ENCODE assay signal across 13 mouse cellular contexts in the genomic region with DNA sequence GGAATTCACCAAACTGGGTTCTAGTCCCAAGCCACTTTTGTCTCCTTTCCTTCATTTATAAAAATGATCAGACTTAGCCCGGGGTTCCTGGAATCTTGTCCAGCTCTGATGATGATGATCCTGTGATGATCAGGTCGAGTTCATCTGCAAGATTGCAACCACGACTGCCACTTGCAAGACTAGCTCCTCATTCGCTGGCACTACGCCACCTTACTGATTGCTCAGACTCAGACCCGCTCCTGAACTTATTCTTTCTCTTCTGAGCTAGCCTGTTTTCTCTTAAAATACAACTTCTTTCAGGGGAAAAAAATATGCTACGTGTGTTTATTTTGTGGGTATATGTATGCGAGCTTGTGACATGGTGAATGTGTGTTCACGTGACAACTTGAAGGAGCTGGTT. TPM values are rescaled to one million over a fixed set of nuclear protein-coding genes. Genes with fewer than 3 reads are reported as not detected.
DNase-seq lines count a peak whose midpoint lies in the region; ATAC-seq and TF ChIP-seq lines count a peak whose summit lies in the region.
"Had no signal": no experiment of that assay in that cellular context is flagged by ENCODE, and none has a peak within 500 bp of the region (broad histone marks: within the 10 kb centered on the region; RNA-seq: fewer than 3 reads in every experiment).

No protein-coding gene starts in this region.

- peaks cover 31% of the 10 kb centered on the region for H3K4me1 ChIP-seq in embryonic facial prominence, embryonic 12.5 days
- H3K4me1 ChIP-seq in embryonic facial prominence, embryonic 10.5 days: peaks cover 32% of the 10 kb centered on the region
- H3K4me1 ChIP-seq in kidney, postnatal 0 days (replicated peaks; ENCODE audit: insufficient read depth, low read length): peaks cover 12% of the 10 kb centered on the region; the same call in 1 of the 2 replicates
- no peaks in the 10 kb centered on the region; the same call in 1 of the 2 replicates for H3K4me1 ChIP-seq in liver, embryonic 12.5 days

- ATAC-seq in embryonic facial prominence, embryonic 12.5 days (ENCODE audit: insufficient number of reproducible peaks, insufficient read depth, low FRiP score, low TSS enrichment): no peak
- ATAC-seq in kidney, postnatal 0 days (replicated peaks; ENCODE audit: low FRiP score, low read depth): no peak
- no peak for ATAC-seq in liver, embryonic 12.5 days
- ATAC-seq in megakaryocyte, adult 5-6 weeks (ENCODE audit: poor library complexity, severe bottlenecking): no peak

- H3K36me3 ChIP-seq in embryonic facial prominence, embryonic 12.5 days: no peaks in the 10 kb centered on the region
- H3K36me3 ChIP-seq in embryonic facial prominence, embryonic 10.5 days (replicated peaks): no peaks in the 10 kb centered on the region
- H3K36me3 ChIP-seq in kidney, postnatal 0 days (ENCODE audit: insufficient read depth, low read length): no peaks in the 10 kb centered on the region
- no peaks in the 10 kb centered on the region for H3K36me3 ChIP-seq in liver, embryonic 12.5 days
- H3K36me3 ChIP-seq: forebrain, embryonic 10.5 days; limb, embryonic 12.5 days; midbrain, embryonic 12.5 days; neural tube, embryonic 15.5 days had no signal

- peak overlapping the region; percentile 55; the same call in 1 of the 2 replicates for H3K27ac ChIP-seq in embryonic facial prominence, embryonic 12.5 days
- H3K27ac ChIP-seq in embryonic facial prominence, embryonic 10.5 days (replicated peaks): no peak overlapping the region
- H3K27ac ChIP-seq in kidney, postnatal 0 days: no peak overlapping the region
- H3K27ac ChIP-seq in liver, embryonic 12.5 days: no peak overlapping the region
- H3K27ac ChIP-seq: forebrain, embryonic 10.5 days; limb, embryonic 12.5 days; liver, embryonic 14.5 days; midbrain, embryonic 12.5 days; neural tube, embryonic 15.5 days had no signal

- 0 out of 2 replicates have a peak, but pooled peaks cover 3% of the 10 kb centered on the region for H3K27me3 ChIP-seq in embryonic facial prominence, embryonic 12.5 days
- H3K27me3 ChIP-seq in embryonic facial prominence, embryonic 10.5 days (replicated peaks; ENCODE audit: low read depth, poor library complexity, severe bottlenecking): peaks cover 39% of the 10 kb centered on the region
- 0 out of 2 replicates have a peak, but pooled peaks cover 5% of the 10 kb centered on the region for H3K27me3 ChIP-seq in kidney, postnatal 0 days (ENCODE audit: insufficient read depth, low read length)
- peaks cover 36% of the 10 kb centered on the region for H3K27me3 ChIP-seq in liver, embryonic 12.5 days (replicated peaks)

- no peak overlapping the region for H3K9ac ChIP-seq in embryonic facial prominence, embryonic 12.5 days
- no peak overlapping the region for H3K9ac ChIP-seq in kidney, postnatal 0 days (ENCODE audit: low read depth, low read length)
- no peak overlapping the region for H3K9ac ChIP-seq in liver, embryonic 12.5 days
- H3K9ac ChIP-seq: limb, embryonic 12.5 days; liver, embryonic 14.5 days; midbrain, embryonic 12.5 days; neural tube, embryonic 15.5 days had no signal

- no peak overlapping the region for H3K4me2 ChIP-seq in embryonic facial prominence, embryonic 12.5 days (replicated peaks)
- H3K4me2 ChIP-seq in kidney, postnatal 0 days (ENCODE audit: low read length): peak overlapping the region; percentile 5; the same call in 1 of the 2 replicates
- no peak overlapping the region for H3K4me2 ChIP-seq in liver, embryonic 12.5 days
- H3K4me2 ChIP-seq: limb, embryonic 12.5 days; midbrain, embryonic 12.5 days had no signal

- DNase-seq in embryonic facial prominence, embryonic 10.5 days (ENCODE audit: low spot score): no peak
- DNase-seq in kidney, postnatal 0 days (ENCODE audit: low spot score): no peak
- DNase-seq in kidney, adult 18-20 months: no peak
- peak; percentile 80 for DNase-seq in 3T3-L1 (ENCODE audit: low read depth, low spot score)
- DNase-seq in adipocyte (ENCODE audit: low spot score): peak; percentile 52

- 81% methylated on average over 9 of the region's 9 CpGs for WGBS in embryonic facial prominence, embryonic 12.5 days
- 89% methylated on average over 9 of the region's 9 CpGs for WGBS in embryonic facial prominence, embryonic 10.5 days
- 68% methylated on average over 9 of the region's 9 CpGs for WGBS in kidney, postnatal 0 days
- 70% methylated on average over 9 of the region's 9 CpGs for WGBS in liver, embryonic 12.5 days (ENCODE audit: insufficient replicate concordance)

- no peaks in the 10 kb centered on the region for H3K9me3 ChIP-seq in embryonic facial prominence, embryonic 12.5 days
- H3K9me3 ChIP-seq in embryonic facial prominence, embryonic 10.5 days: no peaks in the 10 kb centered on the region
- no peaks in the 10 kb centered on the region for H3K9me3 ChIP-seq in kidney, postnatal 0 days (replicated peaks; ENCODE audit: low read length)
- no peaks in the 10 kb centered on the region for H3K9me3 ChIP-seq in liver, embryonic 12.5 days (replicated peaks)
- H3K9me3 ChIP-seq: forebrain, embryonic 10.5 days; limb, embryonic 12.5 days; midbrain, embryonic 12.5 days; neural tube, embryonic 15.5 days had no signal

- H3K4me3 ChIP-seq in embryonic facial prominence, embryonic 12.5 days: no peak overlapping the region
- H3K4me3 ChIP-seq in embryonic facial prominence, embryonic 10.5 days: no peak overlapping the region
- no peak overlapping the region for H3K4me3 ChIP-seq in kidney, postnatal 0 days (replicated peaks; ENCODE audit: low read depth, low read length)
- no peak overlapping the region for H3K4me3 ChIP-seq in liver, embryonic 12.5 days
- H3K4me3 ChIP-seq: forebrain, embryonic 10.5 days; limb, embryonic 12.5 days; midbrain, embryonic 12.5 days; neural tube, embryonic 15.5 days had no signal

- TF ChIP-seq CTCF in kidney, postnatal 0 days (IDR thresholded peaks at IDR 0.05; ENCODE audit: low read depth): no peak

RNA-seq across cellular contexts. Expression of gene Gxylt2, which starts 4.5 kb away (rescaled TPM):
- polyA plus RNA-seq in embryonic facial prominence, embryonic 12.5 days (2016; fragmentation: Nextera tagmentation; extraction: Ambion mirVana): 23.5 and 24.1 TPM in 2 replicates
- 2.2 and 3.6 TPM in 2 replicates for polyA plus RNA-seq in embryonic facial prominence, embryonic 10.5 days (2016; fragmentation: Nextera tagmentation; extraction: Ambion mirVana)
- 7.9 and 9.9 TPM in 2 replicates for polyA plus RNA-seq in kidney, postnatal 0 days (2015; fragmentation: Nextera tagmentation; extraction: Ambion mirVana)
- polyA plus RNA-seq in liver, embryonic 12.5 days (2016; fragmentation: Nextera tagmentation; extraction: Ambion mirVana): 0.37 and 0.39 TPM in 2 replicates
- total RNA-seq in megakaryocyte, adult 5-6 weeks (2015): not detected in 2 replicates
- not detected in 2 replicates for total RNA-seq in megakaryocyte, adult 5-6 weeks (2017)

RNA-seq across cellular contexts. Expression of gene Shq1, which starts 38.0 kb away (rescaled TPM):
- 17.2 and 18.6 TPM in 2 replicates for polyA plus RNA-seq in embryonic facial prominence, embryonic 12.5 days (2016; fragmentation: Nextera tagmentation; extraction: Ambion mirVana)
- polyA plus RNA-seq in embryonic facial prominence, embryonic 10.5 days (2016; fragmentation: Nextera tagmentation; extraction: Ambion mirVana): 23.7 and 25.8 TPM in 2 replicates
- 11.8 and 12.8 TPM in 2 replicates for polyA plus RNA-seq in kidney, postnatal 0 days (2015; fragmentation: Nextera tagmentation; extraction: Ambion mirVana)
- polyA plus RNA-seq in liver, embryonic 12.5 days (2016; fragmentation: Nextera tagmentation; extraction: Ambion mirVana): 18.5 and 18.9 TPM in 2 replicates
- 1.6 and 2.7 TPM in 2 replicates for total RNA-seq in megakaryocyte, adult 5-6 weeks (2015)
- 3.9 and 5.1 TPM in 2 replicates for total RNA-seq in megakaryocyte, adult 5-6 weeks (2017)

Comparison
In these comparisons a context has a peak if more than half of its experiments do, and no peak if none do; other contexts are left out.
1. DNase-seq: peak in 3T3-L1 (single experiment) and adipocyte (single experiment); none in embryonic facial prominence, embryonic 10.5 days (single experiment), kidney, postnatal 0 days (single experiment) and kidney, adult 18-20 months (single experiment).